Mouse (Mus musculus): ENCODE data around the gene Ackr4. TPM values are rescaled to one million over a fixed set of nuclear protein-coding genes. Genes with fewer than 3 reads are reported as not detected.

Gene Ackr4
- polyA plus RNA-seq, 1 experiment from 2014 or later, result 0.80 TPM

DNA sequence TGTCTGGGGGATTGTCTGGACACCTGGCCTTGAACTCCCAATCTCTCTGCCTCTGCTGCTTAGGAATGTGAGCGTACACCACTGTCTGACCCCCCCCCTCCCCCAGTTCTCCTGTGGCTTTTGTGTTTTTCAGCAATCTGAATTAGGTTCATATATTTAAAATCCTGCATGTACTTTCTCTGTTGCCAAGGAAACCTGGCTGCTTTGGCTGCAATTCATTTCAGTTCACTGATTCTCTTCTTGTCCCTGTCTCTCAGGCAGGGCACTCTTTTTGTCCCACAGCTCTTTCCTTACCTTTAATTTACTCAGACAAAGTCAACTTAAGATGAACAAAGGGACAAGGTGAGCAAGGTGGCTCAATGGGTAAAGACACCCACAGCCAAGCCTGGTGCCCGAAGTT, 1.4 kb upstream of the Ackr4 start:
- ATAC-seq (replicated peaks; ENCODE audit: low FRiP score), result no peak
- Histone ChIP-seq H3K9me3 (ENCODE audit: control insufficient read depth, low read length) (no peaks in the 10 kb centered on the region), H3K27me3 (replicated peaks; ENCODE audit: control insufficient read depth, insufficient read depth, low read length) (no peaks in the 10 kb centered on the region), H3K4me1 (replicated peaks; ENCODE audit: control insufficient read depth, insufficient read depth, low read length) (no peaks in the 10 kb centered on the region), H3K4me3 (ENCODE audit: low read depth, low read length) (no peak overlapping the region), H3K9ac (ENCODE audit: low read depth, low read length) (no peak overlapping the region), H3K36me3 (ENCODE audit: control insufficient read depth, insufficient read depth, low read length) (no peaks in the 10 kb centered on the region), H3K4me2 (no peak overlapping the region), H3K27ac (ENCODE audit: low read depth, low read length) (no peak overlapping the region)
- DNase-seq (ENCODE audit: low spot score), result no peak
- 67% methylated on average over 2 of the region's 2 CpGs for WGBS

DNA sequence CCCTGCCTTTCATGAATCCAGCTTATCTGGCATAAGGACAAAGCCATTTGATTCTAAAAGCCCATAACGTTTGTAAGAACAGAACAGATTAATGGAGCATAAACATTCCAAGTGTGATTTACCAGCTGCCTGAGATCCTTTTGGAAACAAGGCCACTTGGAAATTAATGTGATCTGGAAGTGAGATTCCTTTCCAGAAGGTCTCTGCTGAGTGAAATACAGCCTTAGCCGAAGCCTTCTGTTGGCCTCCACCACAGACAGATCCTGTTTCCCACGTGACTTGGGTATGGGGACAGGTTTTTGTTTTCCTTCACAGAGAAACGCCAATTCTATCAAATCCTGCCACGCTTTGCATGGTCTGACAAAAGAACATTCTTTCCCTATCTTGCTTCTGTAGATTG, 3.1 kb downstream of the Ackr4 start:
- ATAC-seq (replicated peaks; ENCODE audit: low FRiP score) (no peak), DNase-seq (ENCODE audit: low spot score) (no peak)
- WGBS, result 52% methylated on average over 5 of the region's 5 CpGs
- Histone ChIP-seq H3K4me1 (replicated peaks; ENCODE audit: control insufficient read depth, insufficient read depth, low read length) (no peaks in the 10 kb centered on the region), H3K27ac (ENCODE audit: low read depth, low read length) (no peak overlapping the region), H3K27me3 (replicated peaks; ENCODE audit: control insufficient read depth, insufficient read depth, low read length) (no peaks in the 10 kb centered on the region), H3K9me3 (ENCODE audit: control insufficient read depth, low read length) (no peaks in the 10 kb centered on the region), H3K36me3 (ENCODE audit: control insufficient read depth, insufficient read depth, low read length) (no peaks in the 10 kb centered on the region), H3K9ac (ENCODE audit: low read depth, low read length) (no peak overlapping the region), H3K4me3 (ENCODE audit: low read depth, low read length) (no peak overlapping the region), H3K4me2 (no peak overlapping the region)

DNA sequence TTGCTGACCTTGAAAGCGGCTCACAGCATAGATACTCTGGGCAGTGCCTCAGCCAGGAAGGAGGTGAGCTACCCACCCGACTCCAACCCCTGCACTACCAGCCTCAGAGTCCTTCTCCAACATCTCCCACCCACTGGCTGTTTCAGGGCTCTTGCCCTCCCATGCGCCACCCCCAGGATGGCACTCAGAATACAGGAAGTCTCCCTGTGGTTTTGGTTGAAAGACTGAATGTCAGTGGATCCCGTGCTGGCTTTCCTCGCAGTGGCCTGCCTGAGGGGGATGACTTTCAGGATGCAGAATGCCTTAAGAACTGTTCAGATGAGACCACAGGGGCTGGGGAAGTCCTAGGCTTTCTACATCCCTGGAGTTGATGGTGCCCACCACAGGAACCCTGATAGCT, 3.6 kb downstream of the Ackr4 start:
- Histone ChIP-seq H3K36me3 (ENCODE audit: control insufficient read depth, insufficient read depth, low read length) (no peaks in the 10 kb centered on the region), H3K4me3 (ENCODE audit: low read depth, low read length) (no peak overlapping the region), H3K9ac (ENCODE audit: low read depth, low read length) (no peak overlapping the region), H3K27me3 (replicated peaks; ENCODE audit: control insufficient read depth, insufficient read depth, low read length) (no peaks in the 10 kb centered on the region), H3K4me1 (replicated peaks; ENCODE audit: control insufficient read depth, insufficient read depth, low read length) (no peaks in the 10 kb centered on the region), H3K4me2 (no peak overlapping the region), H3K9me3 (ENCODE audit: control insufficient read depth, low read length) (no peaks in the 10 kb centered on the region), H3K27ac (ENCODE audit: low read depth, low read length) (no peak overlapping the region)
- ATAC-seq (replicated peaks; ENCODE audit: low FRiP score) (no peak), DNase-seq (ENCODE audit: low spot score) (no peak)
- WGBS, result 54% methylated on average over 5 of the region's 5 CpGs

DNA sequence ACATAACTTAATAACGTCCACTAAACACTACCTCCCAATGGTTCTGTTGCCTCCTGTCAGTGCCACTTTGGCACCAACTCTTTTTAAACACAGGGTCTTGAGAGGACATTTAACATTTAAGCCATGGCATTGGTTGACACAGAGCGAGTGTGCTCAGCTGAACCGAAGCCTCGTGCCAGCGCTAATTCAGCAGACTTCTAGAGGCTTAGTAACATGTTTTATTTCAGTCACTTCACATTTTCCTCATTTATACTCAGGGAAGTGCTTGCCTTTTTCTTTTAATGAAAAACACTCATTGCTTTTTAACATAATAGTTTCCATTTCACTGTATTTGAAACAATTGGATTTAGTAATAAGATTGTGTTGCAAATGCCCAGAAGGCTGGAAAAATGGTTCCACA, 17.6 kb downstream of the Ackr4 start:
- no peak overlapping the region for H3K4me3 ChIP-seq (ENCODE audit: low read depth, low read length)
- no peaks in the 10 kb centered on the region for H3K36me3 ChIP-seq (ENCODE audit: control insufficient read depth, insufficient read depth, low read length)
- WGBS, result 90% methylated on average over 5 of the region's 5 CpGs
- no peak overlapping the region for H3K9ac ChIP-seq (ENCODE audit: low read depth, low read length)
- H3K9me3 ChIP-seq (ENCODE audit: control insufficient read depth, low read length), result no peaks in the 10 kb centered on the region
- H3K4me1 ChIP-seq (replicated peaks; ENCODE audit: control insufficient read depth, insufficient read depth, low read length), result no peaks in the 10 kb centered on the region
- no peak for ATAC-seq (replicated peaks; ENCODE audit: low FRiP score)
- no peak overlapping the region for H3K27ac ChIP-seq (ENCODE audit: low read depth, low read length)
- DNase-seq (ENCODE audit: low spot score), result no peak
- no peak overlapping the region for H3K4me2 ChIP-seq
- H3K27me3 ChIP-seq (replicated peaks; ENCODE audit: control insufficient read depth, insufficient read depth, low read length), result no peaks in the 10 kb centered on the region

DNA sequence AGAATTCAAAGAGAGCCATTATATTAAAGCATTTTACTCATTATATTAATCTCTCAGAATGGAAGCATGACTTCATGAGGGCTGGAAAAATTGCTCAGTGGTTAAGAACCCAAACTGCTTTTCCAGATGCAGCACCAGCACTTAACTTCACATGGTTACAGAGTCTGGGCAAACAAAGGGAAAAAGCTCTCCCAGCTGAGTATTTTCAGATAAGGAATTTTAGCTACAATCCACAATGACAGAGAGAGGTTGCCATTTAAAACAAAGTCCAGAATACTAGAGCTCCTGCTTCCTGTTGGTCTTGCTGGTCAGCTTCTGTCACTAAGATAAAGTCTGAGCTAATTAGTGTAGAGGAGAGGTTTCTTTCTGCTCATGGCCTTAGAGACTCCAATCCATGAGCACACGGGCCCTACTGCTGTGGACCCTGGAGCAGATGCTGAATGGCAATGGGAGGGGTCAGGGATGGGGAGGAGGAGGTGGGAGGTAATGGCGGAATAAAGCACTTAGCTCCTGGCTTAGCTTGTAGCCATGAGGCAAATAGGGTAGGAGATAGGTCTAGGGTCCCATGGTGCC, 18.1 kb downstream of the Ackr4 start:
- no peak for DNase-seq (ENCODE audit: low spot score)
- WGBS, result 54% methylated on average over 2 of the region's 2 CpGs
- ATAC-seq (replicated peaks; ENCODE audit: low FRiP score), result no peak

DNA sequence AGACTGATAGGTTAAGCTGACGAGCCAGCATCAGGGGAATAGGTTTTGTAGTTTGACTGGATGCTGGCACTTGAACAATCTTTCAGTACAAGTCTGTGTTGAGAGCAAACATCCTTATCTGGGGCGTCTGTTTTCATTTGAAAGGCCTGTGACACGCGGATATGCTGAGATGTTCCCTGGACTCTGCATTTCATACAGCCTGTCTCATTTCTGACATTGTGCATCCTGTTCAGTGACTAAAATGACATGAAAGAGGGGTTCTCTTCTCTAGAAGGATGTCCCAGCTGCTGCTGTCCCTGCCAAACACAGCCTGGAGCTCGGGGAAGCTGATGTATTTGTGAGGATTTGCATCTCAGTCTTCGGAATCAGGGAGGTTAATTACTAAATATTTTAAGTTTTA, 19.3 kb downstream of the Ackr4 start:
- no peak overlapping the region for H3K4me2 ChIP-seq
- DNase-seq (ENCODE audit: low spot score), result no peak
- no peaks in the 10 kb centered on the region for H3K27me3 ChIP-seq (replicated peaks; ENCODE audit: control insufficient read depth, insufficient read depth, low read length)
- no peaks in the 10 kb centered on the region for H3K36me3 ChIP-seq (ENCODE audit: control insufficient read depth, insufficient read depth, low read length)
- ATAC-seq (replicated peaks; ENCODE audit: low FRiP score), result no peak
- no peaks in the 10 kb centered on the region for H3K9me3 ChIP-seq (ENCODE audit: control insufficient read depth, low read length)
- no peak overlapping the region for H3K27ac ChIP-seq (ENCODE audit: low read depth, low read length)
- H3K4me1 ChIP-seq (replicated peaks; ENCODE audit: control insufficient read depth, insufficient read depth, low read length), result no peaks in the 10 kb centered on the region
- WGBS, result 64% methylated on average over 6 of the region's 6 CpGs
- no peak overlapping the region for H3K9ac ChIP-seq (ENCODE audit: low read depth, low read length)
- no peak overlapping the region for H3K4me3 ChIP-seq (ENCODE audit: low read depth, low read length)

More for the DNA sequence above, 18.1 kb downstream of the Ackr4 start:
- Histone ChIP-seq H3K4me2 (no peak overlapping the region), H3K27me3 (replicated peaks; ENCODE audit: control insufficient read depth, insufficient read depth, low read length) (no peaks in the 10 kb centered on the region), H3K4me1 (replicated peaks; ENCODE audit: control insufficient read depth, insufficient read depth, low read length) (no peaks in the 10 kb centered on the region), H3K27ac (ENCODE audit: low read depth, low read length) (no peak overlapping the region), H3K4me3 (ENCODE audit: low read depth, low read length) (no peak overlapping the region), H3K36me3 (ENCODE audit: control insufficient read depth, insufficient read depth, low read length) (no peaks in the 10 kb centered on the region), H3K9me3 (ENCODE audit: control insufficient read depth, low read length) (no peaks in the 10 kb centered on the region), H3K9ac (ENCODE audit: low read depth, low read length) (no peak overlapping the region)

DNA sequence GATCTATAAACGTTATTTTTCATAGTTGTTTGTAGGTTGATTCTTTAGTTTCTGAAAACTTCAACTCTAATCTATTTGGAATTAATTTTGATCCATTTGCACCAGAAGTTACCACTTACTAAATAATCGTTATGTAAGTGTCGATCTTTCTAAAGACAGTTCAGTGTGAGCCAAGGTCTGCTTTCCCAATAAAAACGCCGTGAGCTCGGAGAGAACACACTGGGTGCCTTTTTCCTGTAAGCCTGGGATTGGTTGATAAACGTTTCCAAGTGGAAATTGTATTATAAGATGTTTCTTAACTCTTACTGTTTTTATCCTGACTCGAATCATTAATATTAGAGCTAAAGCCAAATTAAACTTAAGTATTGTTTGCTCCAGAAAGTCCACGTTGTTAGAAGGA, 19.8 kb downstream of the Ackr4 start:
- no peaks in the 10 kb centered on the region for H3K9me3 ChIP-seq (ENCODE audit: control insufficient read depth, low read length)
- no peaks in the 10 kb centered on the region for H3K36me3 ChIP-seq (ENCODE audit: control insufficient read depth, insufficient read depth, low read length)
- H3K4me2 ChIP-seq, result no peak overlapping the region
- H3K27ac ChIP-seq (ENCODE audit: low read depth, low read length), result no peak overlapping the region
- 80% methylated on average over 9 of the region's 9 CpGs for WGBS
- H3K4me3 ChIP-seq (ENCODE audit: low read depth, low read length), result no peak overlapping the region
- no peaks in the 10 kb centered on the region for H3K4me1 ChIP-seq (replicated peaks; ENCODE audit: control insufficient read depth, insufficient read depth, low read length)
- ATAC-seq (replicated peaks; ENCODE audit: low FRiP score) (no peak), DNase-seq (ENCODE audit: low spot score) (no peak)
- H3K27me3 ChIP-seq (replicated peaks; ENCODE audit: control insufficient read depth, insufficient read depth, low read length), result no peaks in the 10 kb centered on the region
- no peak overlapping the region for H3K9ac ChIP-seq (ENCODE audit: low read depth, low read length)

DNA sequence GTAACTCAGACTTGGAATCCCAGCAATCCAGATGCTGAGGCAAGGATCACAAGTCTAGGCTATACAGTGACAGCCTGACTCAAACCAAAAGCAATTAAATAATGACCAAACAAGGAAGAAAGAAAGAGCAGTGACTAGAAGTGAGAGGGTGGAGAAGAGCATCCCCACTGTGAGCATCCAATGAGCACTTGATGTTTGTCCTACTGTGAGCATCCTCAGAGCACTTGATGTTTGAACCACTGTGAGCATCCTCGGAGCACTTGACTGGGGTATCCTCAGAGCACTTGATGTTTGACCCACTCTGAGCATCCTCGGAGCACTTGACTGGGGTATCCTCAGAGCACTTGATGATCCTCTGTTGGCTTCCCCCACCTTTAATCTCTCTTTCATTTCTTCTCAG, 21.7 kb downstream of the Ackr4 start:
- H3K27me3 ChIP-seq (replicated peaks; ENCODE audit: control insufficient read depth, insufficient read depth, low read length), result no peaks in the 10 kb centered on the region
- DNase-seq (ENCODE audit: low spot score), result no peak
- ATAC-seq (replicated peaks; ENCODE audit: low FRiP score), result no peak
- no peaks in the 10 kb centered on the region for H3K4me1 ChIP-seq (replicated peaks; ENCODE audit: control insufficient read depth, insufficient read depth, low read length)
- no peaks in the 10 kb centered on the region for H3K9me3 ChIP-seq (ENCODE audit: control insufficient read depth, low read length)
- WGBS, result 88% methylated on average over 2 of the region's 2 CpGs
- H3K36me3 ChIP-seq (ENCODE audit: control insufficient read depth, insufficient read depth, low read length), result no peaks in the 10 kb centered on the region
- H3K4me3 ChIP-seq (ENCODE audit: low read depth, low read length), result no peak overlapping the region
- H3K4me2 ChIP-seq, result no peak overlapping the region
- H3K27ac ChIP-seq (ENCODE audit: low read depth, low read length), result no peak overlapping the region
- H3K9ac ChIP-seq (ENCODE audit: low read depth, low read length), result no peak overlapping the region

DNA sequence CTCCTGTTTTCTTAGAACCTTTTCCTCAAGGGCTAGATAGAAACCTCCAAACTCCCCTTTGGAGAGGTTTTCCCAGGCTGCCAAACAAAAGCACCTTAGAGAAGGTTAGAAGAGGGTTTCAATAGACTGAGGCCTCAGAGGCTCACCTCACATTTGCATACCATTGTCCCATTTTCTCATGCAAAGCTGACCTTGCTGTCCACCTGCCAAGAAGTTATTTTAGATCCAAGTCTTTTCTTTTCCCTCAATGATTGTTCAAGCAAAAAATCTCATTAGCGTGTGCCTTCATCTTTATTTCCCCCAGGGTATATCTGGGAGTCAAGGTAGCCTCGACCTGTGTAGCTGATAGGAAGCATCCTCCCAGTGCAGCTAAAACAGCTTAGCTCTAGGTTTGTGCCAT, 23.8 kb downstream of the Ackr4 start:
- H3K27ac ChIP-seq (ENCODE audit: low read depth, low read length), result no peak overlapping the region
- H3K4me3 ChIP-seq (ENCODE audit: low read depth, low read length), result no peak overlapping the region
- no peaks in the 10 kb centered on the region for H3K36me3 ChIP-seq (ENCODE audit: control insufficient read depth, insufficient read depth, low read length)
- no peaks in the 10 kb centered on the region for H3K27me3 ChIP-seq (replicated peaks; ENCODE audit: control insufficient read depth, insufficient read depth, low read length)
- ATAC-seq (replicated peaks; ENCODE audit: low FRiP score), result no peak
- WGBS, result 64% methylated on average over 2 of the region's 2 CpGs
- H3K4me2 ChIP-seq, result no peak overlapping the region
- no peak overlapping the region for H3K9ac ChIP-seq (ENCODE audit: low read depth, low read length)
- no peak for DNase-seq (ENCODE audit: low spot score)
- H3K4me1 ChIP-seq (replicated peaks; ENCODE audit: control insufficient read depth, insufficient read depth, low read length), result no peaks in the 10 kb centered on the region
- no peaks in the 10 kb centered on the region for H3K9me3 ChIP-seq (ENCODE audit: control insufficient read depth, low read length)

All from liver, embryonic 11.5 days (tissue).